Mouse (Mus musculus) neural tube, embryonic 14.5 days (tissue): ENCODE measurements around the gene Phtf2. TPM values are rescaled to one million over a fixed set of nuclear protein-coding genes. Genes with fewer than 3 reads are reported as not detected.

ENCODE experiments used
- ATAC-seq: fragments of 200-750 bp; cut with Nextera tagmentation; 2 replicates; pipeline ENCODE4 v1.8.0; 2017; ENCODE audit warnings: low read depth, mild to moderate bottlenecking, moderate TSS enrichment, moderate library complexity
- H3K27ac ChIP-seq: fragments of 300-500 bp; sonication (generic); 2 replicates; pipeline ENCODE4 v1.5.1; 2014; ENCODE audit warnings: low read depth, mild to moderate bottlenecking, control low read depth, low read length, moderate library complexity, mixed read lengths
- H3K27me3 ChIP-seq: fragments of 300-500 bp; sonication (generic); 2 replicates; pipeline ENCODE4 v1.6.1; 2014; ENCODE audit warnings: low read length; ENCODE audit not compliant: control insufficient read depth, insufficient read depth
- H3K36me3 ChIP-seq: fragments of 300-500 bp; sonication (generic); 2 replicates; pipeline ENCODE4 v1.6.1; 2014; ENCODE audit warnings: low read length, mixed read lengths; ENCODE audit not compliant: control insufficient read depth, insufficient read depth
- H3K4me1 ChIP-seq: fragments of 300-500 bp; sonication (generic); 2 replicates; pipeline ENCODE4 v1.6.1; 2014; ENCODE audit warnings: low read length; ENCODE audit not compliant: control insufficient read depth, insufficient read depth
- H3K4me2 ChIP-seq: fragments of 300-500 bp; sonication (generic); 2 replicates; pipeline ENCODE4 v1.6.1; 2014; ENCODE audit warnings: mild to moderate bottlenecking, low read depth, low read length, control low read depth
- H3K4me3 ChIP-seq: fragments of 300-500 bp; sonication (generic); 2 replicates; pipeline ENCODE4 v1.5.1; 2014; ENCODE audit warnings: low read depth, low read length, control low read depth, mixed read lengths
- H3K9ac ChIP-seq: fragments of 300-500 bp; sonication (generic); replicated peaks from 2 replicates; pipeline ENCODE4 v1.6.1; 2014; ENCODE audit warnings: low read depth, mild to moderate bottlenecking, control low read depth, low read length, mixed read lengths
- H3K9me3 ChIP-seq: fragments of 300-500 bp; sonication (generic); 2 replicates; pipeline ENCODE4 v1.6.1; 2016; ENCODE audit warnings: low read length; ENCODE audit not compliant: control insufficient read depth
- WGBS: fragments of 180-500 bp; shearing (Covaris S2); extraction: QIAGEN DNeasy Blood & Tissue Kit; methylation state at CpG from one replicate; pipeline ENCODE4 v1.1.7; 2014; 5-methylcytosine and 5-hydroxymethylcytosine counted together
- polyA plus RNA-seq: library from polyadenylated mRNA; unstranded; fragments of >200 nt; fragmentation: Nextera tagmentation; extraction: Ambion mirVana; gene quantifications from 2 replicates; pipeline ENCODE4 v1.2.1, GENCODE M21; 2014

The Phtf2 gene
- polyA plus RNA-seq, 1 experiment from 2014 or later: 37.1 TPM

- WGBS: 94% methylated on average over 2 of the region's 2 CpGs
- Histone ChIP-seq H3K9me3 (no peaks in the 10 kb centered on the region), H3K4me1 (no peaks in the 10 kb centered on the region), H3K27me3 (no peaks in the 10 kb centered on the region), H3K4me3 (no peak overlapping the region), H3K27ac (no peak overlapping the region), H3K36me3 (no peaks in the 10 kb centered on the region), H3K9ac (no peak overlapping the region), H3K4me2 (no peak overlapping the region)
- ATAC-seq: no peak
Observed at GRCm38 (mm10) chr5:20847010-20847409, 34.9 kb downstream of the Phtf2 start.

- Histone ChIP-seq H3K27ac (no peak overlapping the region), H3K4me1 (no peaks in the 10 kb centered on the region), H3K9ac (no peak overlapping the region), H3K9me3 (no peaks in the 10 kb centered on the region), H3K36me3 (no peaks in the 10 kb centered on the region), H3K27me3 (no peaks in the 10 kb centered on the region), H3K4me3 (no peak overlapping the region), H3K4me2 (no peak overlapping the region)
- WGBS: 59% methylated on average over 2 of the region's 2 CpGs
- no peak for ATAC-seq
Observed at GRCm38 (mm10) chr5:20843816-20844215, 38.1 kb downstream of the Phtf2 start.

GRCm38 (mm10) chr5:20843405-20843804 lies 38.5 kb downstream of the Phtf2 start:
- 46% methylated on average over 2 of the region's 3 CpGs for WGBS
- ATAC-seq: no peak

GRCm38 (mm10) chr5:20837082-20837481 lies 44.8 kb downstream of the Phtf2 start:
- no peaks in the 10 kb centered on the region for H3K9me3 ChIP-seq
- WGBS: 97% methylated on average over 1 of the region's 1 CpGs
- no peak for ATAC-seq

More at GRCm38 (mm10) chr5:20843405-20843804, 38.5 kb downstream of the Phtf2 start:
- H3K27ac ChIP-seq: no peak overlapping the region
- no peak overlapping the region for H3K4me3 ChIP-seq
- H3K9ac ChIP-seq: no peak overlapping the region
- H3K27me3 ChIP-seq: no peaks in the 10 kb centered on the region
- H3K9me3 ChIP-seq: no peaks in the 10 kb centered on the region
- H3K36me3 ChIP-seq: no peaks in the 10 kb centered on the region
- no peak overlapping the region for H3K4me2 ChIP-seq
- H3K4me1 ChIP-seq: no peaks in the 10 kb centered on the region

GRCm38 (mm10) chr5:20834399-20834798 lies 47.5 kb downstream of the Phtf2 start:
- H3K36me3 ChIP-seq: no peaks in the 10 kb centered on the region
- H3K9ac ChIP-seq: no peak overlapping the region
- WGBS: 98% methylated on average over 1 of the region's 1 CpGs
- H3K27ac ChIP-seq: no peak overlapping the region
- ATAC-seq: no peak
- no peak overlapping the region for H3K4me2 ChIP-seq
- H3K9me3 ChIP-seq: no peaks in the 10 kb centered on the region
- H3K4me3 ChIP-seq: no peak overlapping the region
- no peaks in the 10 kb centered on the region for H3K27me3 ChIP-seq
- H3K4me1 ChIP-seq: no peaks in the 10 kb centered on the region

More at GRCm38 (mm10) chr5:20837082-20837481, 44.8 kb downstream of the Phtf2 start:
- Histone ChIP-seq H3K9ac (no peak overlapping the region), H3K36me3 (no peaks in the 10 kb centered on the region), H3K4me3 (no peak overlapping the region), H3K27ac (no peak overlapping the region), H3K4me2 (no peak overlapping the region), H3K27me3 (no peaks in the 10 kb centered on the region), H3K4me1 (no peaks in the 10 kb centered on the region)

- H3K36me3 ChIP-seq: no peaks in the 10 kb centered on the region
- H3K4me3 ChIP-seq: no peak overlapping the region
- H3K4me2 ChIP-seq: no peak overlapping the region
- H3K27me3 ChIP-seq: no peaks in the 10 kb centered on the region
- WGBS: 90% methylated on average over 2 of the region's 2 CpGs
- H3K9ac ChIP-seq: no peak overlapping the region
- no peak for ATAC-seq
- H3K9me3 ChIP-seq: no peaks in the 10 kb centered on the region
- H3K4me1 ChIP-seq: no peaks in the 10 kb centered on the region
- no peak overlapping the region for H3K27ac ChIP-seq
Observed at GRCm38 (mm10) chr5:20831433-20831832, 50.5 kb downstream of the Phtf2 start.

GRCm38 (mm10) chr5:20830717-20831116 lies 51.2 kb downstream of the Phtf2 start:
- H3K4me1 ChIP-seq: no peaks in the 10 kb centered on the region
- H3K36me3 ChIP-seq: no peaks in the 10 kb centered on the region
- ATAC-seq: no peak
- H3K9ac ChIP-seq: no peak overlapping the region
- H3K4me2 ChIP-seq: no peak overlapping the region
- no peaks in the 10 kb centered on the region for H3K9me3 ChIP-seq
- H3K4me3 ChIP-seq: no peak overlapping the region
- no peaks in the 10 kb centered on the region for H3K27me3 ChIP-seq
- no peak overlapping the region for H3K27ac ChIP-seq
- 97% methylated on average over 1 of the region's 1 CpGs for WGBS

GRCm38 (mm10) chr5:20821647-20822046 lies 60.3 kb downstream of the Phtf2 start:
- no peaks in the 10 kb centered on the region for H3K9me3 ChIP-seq
- ATAC-seq: no peak
- WGBS: 88% methylated on average over 1 of the region's 1 CpGs

GRCm38 (mm10) chr5:20821122-20821521 lies 60.8 kb downstream of the Phtf2 start:
- no peak overlapping the region for H3K4me2 ChIP-seq
- no peaks in the 10 kb centered on the region for H3K4me1 ChIP-seq
- no peak overlapping the region for H3K9ac ChIP-seq
- no peaks in the 10 kb centered on the region for H3K27me3 ChIP-seq
- no peaks in the 10 kb centered on the region for H3K36me3 ChIP-seq
- H3K27ac ChIP-seq: no peak overlapping the region
- ATAC-seq: no peak
- no peaks in the 10 kb centered on the region for H3K9me3 ChIP-seq
- no peak overlapping the region for H3K4me3 ChIP-seq

More at GRCm38 (mm10) chr5:20821647-20822046, 60.3 kb downstream of the Phtf2 start:
- no peaks in the 10 kb centered on the region for H3K4me1 ChIP-seq
- no peak overlapping the region for H3K4me3 ChIP-seq
- H3K27ac ChIP-seq: no peak overlapping the region
- no peak overlapping the region for H3K9ac ChIP-seq
- no peak overlapping the region for H3K4me2 ChIP-seq
- H3K36me3 ChIP-seq: no peaks in the 10 kb centered on the region
- H3K27me3 ChIP-seq: no peaks in the 10 kb centered on the region

- Histone ChIP-seq H3K4me3 (no peak overlapping the region), H3K27ac (no peak overlapping the region), H3K9ac (no peak overlapping the region), H3K9me3 (no peaks in the 10 kb centered on the region), H3K4me2 (no peak overlapping the region), H3K27me3 (no peaks in the 10 kb centered on the region), H3K4me1 (no peaks in the 10 kb centered on the region), H3K36me3 (no peaks in the 10 kb centered on the region)
- 87% methylated on average over 2 of the region's 2 CpGs for WGBS
- ATAC-seq: no peak
Observed at GRCm38 (mm10) chr5:20815094-20815493, 66.8 kb downstream of the Phtf2 start.
